Mouse (Mus musculus) lung, postnatal 36 days (tissue): ENCODE data around the gene Pacsin3.

Experiments used
- DNase-seq: peaks from one replicate; pipeline ENCODE4 v3.0.0; 2022; ENCODE audit warnings: mixed read lengths

Pacsin3 gene

DNA sequence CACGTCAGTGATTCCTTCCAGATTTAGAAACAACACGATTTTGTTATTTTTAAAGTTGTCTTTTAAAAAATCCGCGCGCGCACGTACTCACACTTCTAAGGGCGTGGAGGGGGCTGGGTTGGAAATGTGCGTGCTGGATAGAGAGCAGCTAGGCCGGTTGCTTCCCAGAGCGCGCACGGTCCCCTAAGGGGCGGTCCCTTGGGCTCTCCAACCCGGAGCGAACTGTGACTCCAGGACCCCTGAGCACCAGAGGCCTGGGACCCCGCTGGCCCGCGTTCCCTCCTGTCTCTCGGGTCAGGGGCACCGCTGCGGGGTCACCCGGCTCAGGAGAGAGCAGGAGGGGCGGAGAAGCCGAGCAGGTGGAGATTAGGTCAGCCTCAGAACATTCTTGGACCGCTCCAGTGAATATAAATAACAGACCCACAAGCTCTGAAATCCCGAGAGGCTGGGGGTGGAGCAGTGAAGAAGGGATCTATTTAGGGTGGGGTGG, at the start of gene Pacsin3:
Pacsin3 (plus strand) TSS at position 294 of the 490 bp plus-strand sequence.
- no peak for DNase-seq

DNA sequence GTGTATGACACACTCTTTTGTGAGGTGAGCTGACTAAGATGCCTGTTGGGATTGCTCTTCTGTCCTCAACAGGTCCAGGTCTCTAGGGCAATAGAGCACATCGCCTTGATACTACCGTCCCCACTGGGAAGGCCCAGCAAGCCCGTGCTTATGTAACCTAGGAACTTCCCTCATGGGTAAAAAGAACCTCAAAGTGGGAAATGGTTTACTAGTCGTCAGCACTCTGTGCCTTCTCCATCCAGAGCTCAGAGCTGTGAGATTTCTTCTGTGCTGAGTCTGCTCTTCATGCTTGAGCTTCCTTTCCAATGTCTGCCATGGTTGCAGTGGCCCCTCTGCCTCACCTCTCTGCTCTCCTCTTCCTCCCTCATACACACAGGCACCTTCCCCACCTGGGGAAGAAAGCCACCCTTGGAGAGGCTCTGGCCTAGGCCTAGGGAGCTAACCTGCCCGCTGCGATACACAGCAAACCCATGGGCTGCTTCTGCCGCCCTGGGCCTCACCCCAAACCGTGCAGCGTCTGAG, 49.4 kb upstream of the Pacsin3 start:
- DNase-seq = no peak

DNA sequence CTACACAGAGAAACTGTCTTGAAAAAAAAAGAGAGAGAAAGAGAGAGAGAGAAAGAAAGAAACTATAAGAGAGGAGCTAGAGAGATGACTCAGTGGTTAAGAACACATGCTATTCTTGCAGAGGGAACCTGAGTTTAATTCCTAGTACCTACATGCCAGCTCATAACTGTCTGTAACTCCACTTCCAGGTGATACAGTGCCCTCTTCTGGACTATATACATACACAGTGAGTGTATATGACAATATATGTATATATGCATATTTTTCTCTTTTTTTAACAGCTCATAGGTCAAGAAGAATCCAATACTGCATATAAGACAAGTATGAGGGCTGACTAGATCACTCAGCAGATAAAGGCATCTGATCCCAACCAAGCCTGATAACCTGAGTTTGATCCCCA, 42.4 kb upstream of the Pacsin3 start:
- no peak for DNase-seq

DNA sequence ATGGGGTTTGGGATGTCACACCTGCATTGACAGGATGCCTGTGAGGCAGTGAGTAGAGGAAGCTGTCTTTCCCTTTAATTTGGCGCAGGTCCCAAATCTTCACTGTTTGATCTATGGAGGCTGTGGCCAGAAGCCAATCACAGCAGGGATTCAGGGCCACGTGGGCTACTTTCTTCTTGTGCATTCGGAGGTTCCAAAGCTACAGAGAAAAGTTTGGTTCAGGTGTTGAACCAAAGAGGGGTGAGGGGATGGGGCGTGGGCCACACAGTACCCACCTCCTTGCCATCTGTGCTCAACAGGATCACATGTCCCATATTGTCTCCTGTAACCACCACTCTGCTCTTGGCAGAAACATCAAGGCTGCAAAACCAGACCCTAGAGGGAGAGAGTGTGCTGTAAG, 38.7 kb upstream of the Pacsin3 start:
- DNase-seq = peak; percentile 33

DNA sequence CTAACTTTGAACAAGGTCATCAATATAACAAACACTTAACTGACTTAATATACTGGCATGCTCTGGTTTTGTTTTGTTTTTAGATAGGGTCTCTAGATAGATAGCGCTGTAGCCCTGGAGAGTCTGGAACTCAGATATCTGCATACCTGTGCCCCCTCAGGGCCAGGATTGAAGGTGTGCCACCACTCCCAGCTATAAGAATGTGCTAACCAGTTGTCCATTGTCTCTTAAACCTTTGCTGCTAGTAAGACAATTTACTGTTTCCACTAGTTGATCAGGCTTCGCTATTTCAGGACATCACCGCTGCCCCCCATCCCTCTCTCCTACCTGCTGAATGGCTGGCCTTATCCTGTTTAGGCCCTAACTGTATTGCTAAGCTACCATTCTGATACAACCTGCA, 35.3 kb upstream of the Pacsin3 start:
- DNase-seq = no peak

DNA sequence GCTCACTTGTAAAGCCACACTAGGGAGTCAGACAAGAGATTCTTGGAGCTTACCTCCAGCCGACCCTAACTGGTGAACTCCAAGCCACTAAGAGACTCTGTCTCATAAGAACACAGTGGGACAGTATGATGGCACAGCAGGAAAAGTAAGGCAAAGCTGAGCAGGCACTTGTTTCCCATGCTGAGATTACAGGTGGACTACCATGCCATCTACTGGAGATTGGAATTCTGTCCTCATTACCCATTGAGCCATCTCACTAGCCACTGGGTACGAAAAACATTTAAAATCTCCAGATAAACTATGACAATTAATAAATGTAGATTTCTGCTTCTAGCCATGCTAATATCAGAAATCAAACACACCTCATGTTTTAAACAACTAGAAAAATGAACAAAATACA, 32.1 kb upstream of the Pacsin3 start:
- no peak for DNase-seq

DNA sequence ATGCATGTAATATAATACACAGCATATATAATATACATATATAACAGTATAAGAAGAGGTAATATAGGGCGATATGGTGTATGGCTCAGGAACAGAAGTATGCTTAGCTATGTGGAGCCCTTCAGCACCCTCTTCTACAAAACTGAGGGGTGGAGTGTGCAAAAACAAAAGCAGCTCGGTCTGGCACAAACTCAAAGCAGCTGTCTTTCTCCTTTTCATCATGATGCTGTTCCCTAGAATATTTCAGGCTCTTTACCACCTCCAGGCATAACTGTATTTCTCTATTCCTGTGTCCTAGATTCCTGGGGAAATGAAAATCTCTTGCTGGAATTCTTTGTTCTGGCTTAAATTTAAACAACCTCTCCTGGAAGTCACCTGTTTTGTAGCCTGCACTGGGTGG, 26.0 kb upstream of the Pacsin3 start:
- no peak for DNase-seq

DNA sequence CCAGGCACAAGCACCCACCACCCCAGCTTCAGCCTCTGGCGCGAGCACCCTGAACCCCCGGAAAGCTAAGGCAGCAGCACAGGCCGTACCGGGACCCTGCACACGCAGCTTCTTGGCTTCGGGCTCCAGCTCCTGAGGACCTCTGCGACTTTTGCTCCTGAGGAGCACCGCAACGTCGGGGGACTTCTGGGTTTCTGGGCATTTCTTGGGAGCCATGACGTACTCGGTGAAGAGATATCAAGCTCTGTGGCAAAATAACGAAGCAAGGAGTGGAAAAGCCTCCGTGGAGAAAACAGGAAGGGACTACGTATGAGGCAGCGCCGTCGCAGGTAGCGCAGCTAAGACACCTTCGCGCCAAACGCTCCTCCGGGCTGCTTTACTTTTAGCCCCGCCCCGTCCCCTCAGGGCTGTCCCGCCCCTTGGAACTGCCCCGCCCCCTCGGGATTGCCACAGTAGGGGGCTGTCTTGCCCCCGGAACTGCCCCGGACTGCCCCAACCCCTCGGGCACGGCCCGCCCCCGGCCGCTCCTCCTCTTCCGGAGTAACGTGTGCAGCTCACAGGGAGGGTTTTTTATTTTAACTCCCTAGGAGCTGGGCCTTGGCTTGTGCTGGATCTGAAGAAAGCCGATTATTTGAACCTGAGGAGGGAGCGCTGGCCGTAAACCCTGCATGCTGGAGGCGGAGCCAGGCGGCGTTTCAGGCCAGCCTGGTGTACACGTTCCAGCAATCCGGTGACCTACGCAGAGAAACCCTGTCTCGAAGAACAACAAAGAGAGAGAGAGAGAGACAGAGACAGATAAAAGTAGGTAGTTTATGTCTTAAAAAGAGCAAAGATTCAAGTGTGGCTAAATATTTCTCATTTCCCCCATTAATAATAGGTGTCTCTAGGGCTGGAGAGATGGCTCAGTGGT, 18.9 kb upstream of the Pacsin3 start, which contains the start of gene Ddb2:
Ddb2 (minus strand) TSS at position 382 of the 910 bp plus-strand sequence.
- DNase-seq = peak; percentile 94

DNA sequence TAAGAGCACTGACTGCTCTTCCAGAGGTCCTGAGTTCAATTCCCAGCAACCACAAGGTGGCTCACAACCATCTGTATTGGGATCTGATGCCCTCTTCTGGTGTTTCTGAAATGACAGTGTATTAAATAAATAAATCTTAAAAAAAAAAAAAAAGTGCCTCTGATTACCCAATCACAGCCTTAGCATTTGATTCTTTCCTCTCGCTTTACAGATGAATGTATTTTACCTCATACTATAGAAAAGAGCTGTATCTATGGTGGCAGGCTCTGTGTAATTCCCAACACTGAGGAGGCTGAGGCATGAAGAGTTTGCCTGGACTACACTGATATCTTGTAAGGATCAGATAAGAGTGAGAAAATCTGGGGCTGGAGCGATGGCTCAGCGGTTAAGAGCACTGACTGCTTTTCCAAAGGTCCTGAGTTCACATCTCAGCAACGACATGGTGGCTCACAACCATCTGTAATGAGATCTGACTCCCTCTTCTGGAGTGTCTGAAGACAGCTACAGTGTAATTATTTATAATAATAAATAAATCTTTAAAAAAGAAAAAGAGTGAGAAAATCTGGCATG, 18.2 kb upstream of the Pacsin3 start:
- peak; percentile 63 for DNase-seq

DNA sequence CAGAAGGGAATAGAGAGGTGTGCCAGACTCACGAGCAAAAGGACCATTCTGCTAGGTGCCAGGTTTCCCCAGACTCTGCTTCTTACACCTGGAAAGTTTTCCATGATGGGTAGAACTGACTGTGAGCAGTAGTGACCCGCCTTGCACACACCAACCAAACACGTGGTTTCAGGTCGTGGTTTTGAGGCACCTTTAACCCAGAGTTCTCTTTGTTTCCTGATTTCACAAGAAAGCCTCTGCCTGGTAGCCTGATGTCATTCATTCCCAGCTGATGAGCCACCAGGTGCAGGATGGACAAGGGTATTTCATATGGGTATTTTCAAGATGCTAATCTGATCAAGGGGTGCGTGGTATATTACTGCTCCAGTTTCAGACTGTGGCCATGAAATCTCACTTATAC, 13.2 kb upstream of the Pacsin3 start:
- no peak for DNase-seq

DNA sequence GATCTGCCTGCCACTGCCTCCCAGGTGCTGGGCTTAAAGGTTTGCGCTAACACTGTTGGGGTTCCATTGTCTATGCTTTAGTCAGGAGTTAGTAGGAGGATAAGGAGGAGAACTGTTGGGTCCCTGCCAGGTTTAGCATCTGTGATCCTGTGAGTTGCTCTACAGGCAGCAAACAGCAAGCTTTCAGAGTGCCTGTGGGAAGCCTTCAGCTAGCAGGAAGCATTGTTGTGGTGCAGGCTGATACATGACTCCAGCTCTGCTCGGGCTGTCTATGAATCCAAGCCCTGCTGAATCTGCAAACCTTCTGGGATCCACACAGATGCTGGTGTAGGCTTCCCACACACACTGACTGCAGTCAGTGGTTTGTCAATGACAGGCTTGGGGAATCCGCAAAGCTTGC, 12.3 kb upstream of the Pacsin3 start:
- no peak for DNase-seq

DNA sequence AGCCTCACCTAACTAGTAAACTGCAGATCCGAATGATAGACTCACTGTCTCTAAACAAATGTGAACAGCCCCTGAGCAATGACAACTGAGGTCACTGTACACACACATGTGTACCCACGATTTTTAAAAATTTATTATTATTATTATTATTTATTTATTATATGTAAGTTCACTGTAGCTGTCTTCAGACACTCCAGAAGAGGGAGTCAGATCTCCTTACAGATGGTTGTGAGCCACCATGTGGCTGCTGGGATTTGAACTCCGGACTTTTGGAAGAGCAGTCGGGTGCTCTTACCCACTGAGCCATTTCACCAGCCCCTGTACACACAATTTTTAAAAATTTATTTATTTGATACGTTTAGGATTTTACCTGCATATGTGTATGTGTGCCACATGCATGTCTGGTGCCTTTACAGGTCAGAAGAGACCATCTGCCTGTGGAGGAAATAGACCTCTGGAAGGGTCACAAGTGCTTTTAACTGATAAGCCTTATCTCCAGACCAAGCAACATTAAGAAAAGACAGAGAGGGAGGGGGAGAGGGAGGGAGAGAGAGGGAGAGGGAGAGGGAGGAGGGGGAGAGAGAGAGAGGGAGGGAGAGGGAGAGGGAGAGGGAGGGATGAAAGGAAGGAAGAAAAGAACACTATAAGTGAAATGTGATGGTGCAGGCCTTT, 11.1 kb upstream of the Pacsin3 start:
- no peak for DNase-seq

DNA sequence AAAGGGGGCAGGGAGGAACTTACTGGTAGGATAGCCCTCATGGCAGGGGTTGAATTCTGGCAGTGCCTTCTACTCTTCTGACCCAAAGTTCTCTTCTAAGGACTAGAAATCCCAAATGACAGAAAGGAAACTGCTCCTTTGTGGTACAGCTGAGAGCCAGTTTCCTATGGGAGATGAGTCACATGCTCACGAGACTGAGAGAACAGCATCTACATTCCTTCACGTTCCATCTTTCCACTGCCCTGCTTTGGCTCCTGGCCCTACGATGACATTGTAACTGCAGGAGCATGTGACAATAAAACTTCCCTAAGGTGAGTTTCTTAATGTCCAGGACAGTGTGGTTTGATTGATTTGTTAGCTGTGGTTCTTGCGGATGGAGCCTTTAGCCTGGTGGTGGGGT, 7.4 kb upstream of the Pacsin3 start:
- no peak for DNase-seq

DNA sequence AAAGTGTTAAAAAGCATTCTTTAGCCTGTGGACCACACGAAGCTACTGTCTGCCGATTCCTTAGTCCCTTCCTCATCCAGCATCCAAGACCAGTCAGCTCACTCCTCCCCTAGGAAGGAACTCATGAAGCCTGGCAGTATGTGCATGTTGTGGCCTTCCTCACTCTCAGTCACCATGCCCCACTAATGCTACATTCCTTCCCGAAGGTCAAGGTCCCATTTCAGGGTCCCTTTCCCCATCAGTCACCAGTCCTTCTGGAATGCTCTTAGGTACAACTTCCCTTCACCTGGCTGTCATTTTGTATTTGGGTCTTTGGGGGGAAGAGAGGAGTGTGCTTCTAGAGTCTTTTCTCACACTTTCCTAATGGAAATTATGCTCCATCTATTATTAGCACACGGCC, 3.8 kb upstream of the Pacsin3 start:
- DNase-seq = no peak

DNA sequence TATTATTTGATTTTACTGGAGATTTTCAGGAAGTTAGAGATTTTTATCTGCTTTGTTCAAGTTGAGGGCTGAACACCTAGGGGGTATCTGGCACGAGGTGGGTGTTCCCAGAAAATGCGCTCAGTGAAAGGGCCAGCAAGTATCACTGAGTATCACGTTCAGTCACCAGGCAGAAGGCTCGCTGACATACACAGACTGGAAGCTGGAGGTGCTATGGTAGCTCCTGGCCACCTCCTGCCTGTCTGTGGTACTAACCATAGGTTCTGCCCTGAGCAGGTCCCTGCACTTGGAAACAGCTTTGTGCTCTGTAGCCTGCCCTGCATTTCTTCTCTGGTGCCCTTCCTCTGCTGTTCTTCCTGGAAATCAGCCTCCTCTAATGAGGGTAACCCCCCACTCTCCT, 3.2 kb upstream of the Pacsin3 start:
- DNase-seq = no peak

DNA sequence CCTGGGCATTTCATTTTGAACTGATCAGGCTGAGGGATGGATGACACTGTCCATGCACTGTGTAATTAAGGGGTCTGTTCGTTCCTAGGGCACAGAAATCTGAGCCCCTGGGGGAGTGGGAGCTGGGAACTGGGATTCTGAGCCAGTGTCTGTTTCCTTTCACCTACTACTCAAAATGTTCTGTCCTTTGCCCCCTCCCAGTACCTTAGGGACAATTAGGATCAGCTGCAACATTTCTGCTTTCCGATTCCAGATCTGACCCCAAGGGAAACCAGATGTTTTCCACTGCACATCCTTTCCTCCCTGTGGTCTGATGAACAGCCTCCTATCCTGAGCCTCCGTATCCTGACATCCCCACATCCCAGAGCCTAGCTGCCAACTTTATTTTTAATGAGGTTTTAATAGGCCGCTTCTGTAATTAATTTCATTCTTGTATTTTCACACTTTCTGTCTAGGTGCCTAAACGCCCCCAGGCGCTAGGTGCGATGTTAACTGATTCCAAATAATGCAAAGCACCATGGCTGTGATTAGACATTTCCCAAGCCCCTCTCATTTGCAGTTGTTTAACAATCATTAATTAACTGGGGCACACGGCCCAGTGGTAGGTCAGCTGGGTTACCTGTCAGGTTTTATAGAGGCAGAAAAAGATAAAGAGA, 901 bp upstream of the Pacsin3 start:
- DNase-seq = no peak

DNA sequence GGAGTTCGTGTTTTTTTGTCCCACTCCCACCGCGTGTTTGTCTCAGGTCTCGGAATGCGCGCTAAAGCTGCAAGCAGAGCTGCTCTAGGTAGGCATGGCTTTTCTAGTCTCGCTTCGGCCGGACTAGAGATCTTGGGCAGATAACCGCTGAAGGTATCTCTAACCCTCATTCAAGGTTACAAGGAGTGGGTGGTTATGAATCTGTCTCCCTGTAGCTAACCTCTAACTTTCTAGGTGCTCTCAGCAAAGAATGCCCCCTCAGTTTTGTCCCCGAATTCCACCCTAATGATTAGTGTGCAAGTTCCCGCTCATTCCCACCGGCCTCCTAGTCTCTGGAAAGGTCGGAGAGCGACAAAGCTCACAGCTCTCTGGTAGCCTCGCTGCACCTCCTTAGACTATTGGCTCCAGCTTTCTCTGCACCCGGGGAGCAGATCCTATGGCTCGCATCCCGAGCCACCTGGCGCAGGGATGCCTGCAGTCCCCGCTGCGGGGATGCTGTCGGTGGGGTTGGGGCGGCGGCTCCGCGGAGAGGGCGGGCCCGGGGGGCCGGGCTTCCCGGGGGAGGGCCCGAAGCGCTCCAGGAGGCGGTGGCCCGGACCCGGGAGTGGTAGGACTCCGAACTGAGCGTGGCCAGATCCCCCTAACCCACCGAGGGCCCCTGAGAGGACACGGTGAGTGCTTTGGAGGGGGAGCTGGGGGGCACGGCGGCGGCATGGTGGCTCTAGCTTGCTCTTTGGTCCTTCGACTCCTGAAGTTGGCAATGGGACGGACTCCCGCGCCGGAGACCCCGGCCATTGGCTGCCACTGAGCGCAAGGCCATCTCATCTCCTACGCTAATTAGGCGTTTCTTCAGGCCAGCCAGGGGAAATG, 737 bp downstream of the Pacsin3 start:
- peak; percentile 65 for DNase-seq

DNA sequence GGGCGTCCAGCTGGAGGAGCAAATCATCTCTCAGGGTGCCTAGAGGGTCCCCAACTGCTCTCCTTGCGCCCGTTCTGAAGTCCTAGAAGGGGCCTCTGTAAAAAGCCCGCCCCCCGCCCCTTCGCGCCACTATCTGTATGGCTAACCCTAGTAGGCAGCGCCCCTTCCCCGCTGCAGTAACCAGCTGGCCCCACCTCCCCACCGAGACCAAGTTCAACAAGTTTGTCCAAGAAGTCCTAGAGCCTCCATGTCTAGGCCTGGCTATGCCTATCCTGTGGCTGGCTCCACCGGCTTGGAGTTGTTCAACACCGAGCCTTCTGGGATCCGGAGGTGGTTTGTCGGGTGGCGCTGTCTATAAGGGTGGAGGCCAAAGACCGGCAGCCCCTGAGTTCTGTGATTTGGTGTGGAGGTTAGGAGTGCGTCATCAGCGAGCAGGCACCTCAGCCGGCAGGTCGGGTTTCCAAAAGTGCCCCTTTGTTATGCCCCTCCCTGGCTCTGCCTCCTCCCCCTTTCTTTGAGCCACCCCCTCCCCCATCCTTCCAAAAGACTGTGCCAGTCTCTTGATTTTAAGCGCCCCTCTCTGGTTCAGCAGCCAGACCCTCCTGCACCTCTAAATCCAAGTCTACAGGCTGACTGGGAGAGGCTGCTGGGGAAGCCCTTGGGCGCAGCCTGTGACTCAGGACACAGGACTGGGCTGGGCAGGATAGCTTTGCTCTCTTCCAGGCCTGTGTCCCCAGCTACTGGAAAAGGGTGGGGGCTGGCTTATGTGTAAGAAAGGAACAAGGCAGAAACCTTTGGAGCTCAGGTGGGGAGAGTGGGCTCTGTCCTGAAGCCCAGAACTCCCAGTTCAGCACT, 1.6 kb downstream of the Pacsin3 start:
- DNase-seq = no peak

DNA sequence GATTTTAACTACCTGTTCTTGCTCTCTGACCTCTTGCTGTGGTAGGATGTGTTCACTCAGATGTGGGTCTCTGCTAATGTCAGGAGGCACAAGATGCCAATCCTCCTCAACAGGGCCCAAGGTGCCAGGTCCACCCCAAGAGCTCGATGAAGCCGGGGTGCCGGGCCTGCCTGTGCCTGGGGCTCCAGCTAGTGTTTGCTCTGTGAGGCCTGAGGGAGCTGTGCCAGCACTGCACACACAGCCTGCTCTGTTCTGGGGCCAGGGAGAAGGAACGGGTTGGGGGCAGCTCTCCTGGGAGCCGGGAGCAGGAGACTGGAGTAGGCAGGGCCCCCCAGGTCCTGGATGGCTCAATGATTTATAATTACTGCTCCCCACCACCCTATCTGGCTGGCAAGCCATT, 2.3 kb downstream of the Pacsin3 start:
- no peak for DNase-seq

DNA sequence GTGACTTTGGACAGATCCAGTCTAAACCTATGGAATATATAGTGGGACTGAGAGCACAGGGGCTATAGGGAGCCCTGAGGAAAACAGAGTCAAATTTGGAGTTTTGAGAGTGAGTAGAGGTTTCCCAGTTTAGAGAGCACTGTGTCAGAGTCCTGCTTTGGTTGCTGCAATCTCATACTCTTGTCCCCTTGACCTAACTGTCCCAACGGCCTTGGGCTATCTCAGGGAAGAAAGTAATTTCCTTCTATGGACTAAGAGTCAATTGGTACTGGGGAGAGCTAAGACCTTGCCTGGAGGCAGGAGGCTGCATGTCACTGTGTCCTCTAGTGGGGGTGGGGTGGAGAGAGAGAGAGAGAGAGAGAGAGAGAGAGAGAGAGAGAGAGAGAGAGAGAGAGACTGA, 3.1 kb downstream of the Pacsin3 start:
- no peak for DNase-seq

DNA sequence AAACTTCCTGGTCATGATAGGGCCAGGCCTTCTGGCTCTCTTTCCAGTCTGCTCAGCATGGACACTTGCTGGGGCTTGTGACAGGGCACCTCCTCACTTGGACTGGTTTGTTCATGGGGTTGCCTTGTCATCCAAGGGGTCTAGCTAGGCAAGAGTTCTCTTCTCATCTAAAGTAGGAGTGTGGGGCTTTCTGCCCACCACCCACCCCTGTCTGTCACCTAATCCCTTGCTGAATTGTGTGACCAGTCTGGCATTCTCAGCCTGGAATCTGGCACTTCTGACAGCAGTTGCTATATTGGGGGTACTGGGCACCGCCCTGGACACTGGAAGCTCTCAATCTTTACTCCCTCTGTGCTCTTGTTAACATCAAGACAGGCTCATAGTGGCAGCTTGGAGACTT, 3.7 kb downstream of the Pacsin3 start:
- no peak for DNase-seq
